Mouse (Mus musculus) left cerebral cortex, adult 11 months (tissue): ENCODE measurements at regions not wholly inside any gene's neighbourhood (a gene's known extent, or its start where the extent isn't known, plus 50 kb on each side); places are given as distances from the start of the nearest gene placed in this dataset.

Source experiments
- DNase-seq: peaks from one replicate; pipeline ENCODE4 v3.0.0; 2022; ENCODE audit warnings: low spot score

DNA sequence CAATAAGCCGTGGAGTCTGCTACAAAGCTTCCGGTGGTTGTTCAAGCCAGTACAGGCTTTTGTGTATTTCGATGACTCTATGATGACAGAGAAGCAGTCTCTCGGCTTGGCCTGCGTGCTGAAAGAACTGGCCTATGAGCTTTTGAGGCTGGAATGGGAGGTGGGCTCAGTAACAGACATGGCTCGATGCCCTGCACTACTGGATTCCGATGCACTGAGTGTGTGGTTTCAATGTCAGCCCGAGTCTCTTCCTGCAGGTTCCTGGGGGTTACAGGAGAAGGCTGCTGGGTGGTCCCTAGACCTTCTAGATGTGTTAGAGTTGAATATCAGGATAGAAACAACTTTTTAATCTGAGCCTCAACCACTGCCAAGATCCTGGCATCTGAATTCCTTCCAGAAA lies 53.2 kb downstream of the Gm815 start:
- no peak for DNase-seq

- DNase-seq, result no peak
Measured at GRCm38 (mm10) chr19:26944006-26944405, 58.3 kb downstream of the Gm815 start.

DNA sequence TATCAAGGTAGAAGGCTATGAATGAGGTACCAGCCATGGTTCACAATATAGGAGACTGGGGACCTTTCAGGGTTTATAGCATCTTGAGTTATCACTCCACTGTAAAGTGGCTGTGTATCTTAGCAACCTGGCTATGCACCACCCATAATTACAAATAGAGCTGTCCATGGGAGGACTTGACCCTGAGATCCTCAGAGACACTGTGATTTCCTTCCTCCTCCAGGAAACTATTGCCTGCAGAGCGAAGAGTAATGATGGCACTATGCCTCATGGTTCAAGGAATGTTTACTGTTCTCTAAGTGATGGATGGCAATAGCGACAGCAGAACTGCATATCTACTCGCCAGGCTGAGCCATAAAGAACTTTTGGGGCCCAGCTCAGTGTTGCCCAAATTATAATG lies 60.9 kb downstream of the Gm815 start:
- DNase-seq, result no peak

DNA sequence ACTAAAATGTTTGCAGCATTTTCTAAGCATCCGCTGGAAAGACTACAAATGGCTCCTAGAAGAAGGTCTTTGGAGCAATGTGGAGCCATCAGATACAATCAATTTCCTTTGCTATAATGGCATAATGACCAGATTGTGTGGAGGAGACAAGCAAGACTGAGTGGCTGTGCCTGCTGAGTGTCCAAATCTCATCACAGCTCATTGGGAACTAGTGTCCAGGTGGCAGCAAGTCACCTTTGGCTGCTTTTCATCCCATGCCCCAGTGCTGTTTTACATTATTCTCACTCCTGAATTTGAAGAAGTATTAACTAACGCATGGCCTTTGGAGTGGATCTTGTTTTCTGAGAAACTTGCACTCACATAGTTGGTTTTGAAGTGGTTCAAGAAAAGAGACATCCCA lies 62.8 kb downstream of the Gm815 start:
- no peak for DNase-seq

DNA sequence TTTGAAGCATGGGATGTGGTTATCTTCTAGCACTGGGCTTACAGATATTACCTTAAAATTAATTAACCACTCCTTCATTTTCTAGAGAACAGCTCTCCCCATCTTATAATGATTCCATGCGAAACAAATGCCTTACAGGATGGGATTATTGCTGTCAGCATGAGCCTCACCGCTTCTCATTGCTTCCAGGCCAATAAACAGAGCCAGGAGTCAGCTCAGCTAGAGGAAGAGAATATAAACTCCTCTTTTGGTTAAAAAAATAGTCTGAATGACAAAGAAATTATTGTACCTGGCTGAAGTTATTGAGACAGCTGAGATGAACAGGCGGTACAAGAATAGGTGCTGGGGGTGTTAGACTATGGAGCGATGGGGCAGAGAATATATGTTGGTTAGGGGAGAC lies 63.5 kb downstream of the Gm815 start:
- no peak for DNase-seq

DNA sequence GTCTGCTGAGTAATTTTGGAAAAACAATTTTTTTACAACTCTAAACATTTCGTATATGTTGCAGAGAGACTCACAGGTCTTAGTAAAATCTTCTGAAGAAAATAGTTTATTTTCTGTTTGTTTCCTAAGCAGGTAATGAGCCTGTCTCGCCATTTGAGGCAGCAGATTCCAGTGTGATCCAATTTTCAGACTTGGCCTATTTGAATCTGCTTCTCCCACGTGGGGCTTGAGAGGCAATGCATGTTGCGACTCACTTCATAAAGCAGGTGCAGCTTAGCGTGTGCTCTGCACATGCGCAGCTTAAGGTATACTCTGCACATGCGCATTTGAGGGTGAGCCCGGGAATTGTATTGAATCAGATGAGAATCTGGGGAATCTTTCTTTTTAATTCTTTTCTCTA lies 67.7 kb downstream of the Gm815 start:
- no peak for DNase-seq

DNA sequence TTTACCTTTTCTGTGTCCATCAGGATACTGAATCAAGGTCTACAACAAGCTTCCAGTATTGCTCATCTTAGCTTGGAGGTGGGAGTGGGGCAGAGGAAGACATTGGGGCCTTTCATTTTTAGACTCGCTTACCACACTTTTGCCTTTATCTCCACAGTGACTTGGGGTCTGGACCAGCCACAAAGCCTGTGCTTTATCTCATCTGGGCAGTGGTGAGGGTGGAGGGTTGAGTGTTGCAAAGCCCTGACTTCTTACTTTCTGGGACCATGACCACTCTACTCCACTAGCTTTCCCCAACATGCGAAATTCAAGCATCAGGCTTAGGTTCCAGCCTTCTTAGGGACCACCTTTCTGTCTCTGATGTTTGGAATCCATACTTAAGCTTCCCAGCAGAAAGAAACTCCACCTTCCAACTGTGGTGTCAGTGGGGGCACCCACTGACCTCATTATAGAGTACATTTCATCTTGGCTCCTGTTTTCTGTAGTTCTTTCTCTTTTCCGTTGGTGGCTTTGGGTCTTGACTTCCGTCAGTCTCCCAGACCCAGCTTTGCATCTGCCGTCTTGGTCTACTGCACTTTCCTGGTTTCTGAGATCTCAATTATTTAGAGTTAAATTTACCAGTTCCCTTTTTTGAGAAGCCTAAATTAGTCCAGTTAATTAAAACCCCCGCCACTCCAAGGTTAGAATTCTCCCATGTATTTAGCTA lies 80.5 kb downstream of the Gm815 start:
- no peak for DNase-seq

GRCm38 (mm10) chr19:26973058-26973457 lies 87.4 kb downstream of the Gm815 start:
- DNase-seq, result no peak

DNA sequence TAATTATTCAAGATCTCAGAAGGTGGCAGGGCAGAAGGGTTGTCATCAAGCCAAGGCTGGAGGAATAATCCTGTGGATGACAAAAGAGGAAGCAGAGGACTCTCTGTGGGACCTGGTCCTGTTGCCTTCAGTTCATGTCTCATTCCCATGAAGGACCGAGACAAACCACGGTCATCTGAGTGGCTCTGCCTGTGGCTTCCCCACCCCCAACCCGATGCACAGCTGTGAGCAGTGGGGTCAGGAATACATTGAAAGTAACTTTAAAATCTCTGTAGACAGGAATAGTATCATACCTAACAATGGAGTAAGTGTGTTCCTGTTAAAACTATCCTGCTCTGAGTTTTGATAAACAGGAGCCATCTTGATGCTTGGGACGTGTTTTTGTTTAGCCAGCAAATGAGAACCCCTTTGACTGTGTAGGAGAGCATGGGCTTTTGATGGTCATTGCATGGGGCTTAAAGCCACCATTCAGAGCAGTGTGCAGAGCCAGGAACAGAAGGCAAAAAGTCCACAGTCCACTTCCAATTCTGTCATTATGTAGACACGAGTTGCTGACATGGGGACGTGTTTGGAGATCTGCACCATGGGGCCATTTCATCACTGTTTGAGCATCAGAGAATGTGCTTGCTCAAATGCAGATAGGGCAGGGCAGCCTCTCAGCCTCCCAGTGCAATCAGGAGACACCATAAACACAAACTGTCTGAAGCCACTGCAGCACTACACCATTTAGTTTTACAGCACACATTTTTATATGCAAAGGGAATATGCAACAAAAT lies 88.3 kb downstream of the Gm815 start:
- DNase-seq, result no peak

- DNase-seq, result no peak
Measured at GRCm38 (mm10) chr19:26974576-26975204, 89.0 kb downstream of the Gm815 start.

DNA sequence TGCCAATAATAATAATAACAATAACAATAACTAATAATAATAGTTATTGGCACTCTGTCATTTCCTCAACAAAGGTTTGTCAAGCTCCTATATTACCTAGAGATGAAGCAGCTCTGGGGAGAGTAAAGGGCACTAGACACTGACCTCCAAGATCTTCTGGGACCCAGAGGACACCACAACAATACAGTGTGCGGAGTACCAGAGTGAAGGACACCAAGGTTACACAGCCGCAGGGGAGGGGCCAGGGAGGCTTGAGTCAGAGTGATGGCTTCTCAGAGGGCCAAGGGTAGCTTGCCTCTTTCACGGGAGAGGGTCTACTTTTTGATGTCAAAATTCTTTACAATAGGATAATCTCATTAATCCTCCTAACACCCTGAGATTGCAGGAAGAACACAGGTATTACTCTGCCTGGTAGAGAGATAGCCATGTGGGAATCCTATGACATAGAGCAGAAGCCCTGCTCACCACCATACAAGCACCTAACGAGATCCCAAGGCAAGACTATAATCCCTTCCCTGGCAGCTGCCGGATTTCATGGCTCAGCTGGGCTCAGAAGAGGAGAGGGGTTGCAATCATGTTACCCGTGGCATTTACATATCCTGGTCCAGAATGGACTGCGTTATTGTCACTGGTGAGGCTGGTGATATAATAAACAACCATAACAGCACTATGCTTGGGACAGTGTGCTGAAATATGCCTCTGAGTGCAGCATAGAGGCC lies 91.1 kb downstream of the Gm815 start:
- no peak for DNase-seq

- DNase-seq, result no peak
Measured at GRCm38 (mm10) chr19:26977887-26978639, 92.4 kb downstream of the Gm815 start.

- no peak for DNase-seq
Measured at GRCm38 (mm10) chr19:26978640-26979007, 92.9 kb downstream of the Gm815 start.

- DNase-seq, result no peak
Measured at GRCm38 (mm10) chr19:26979322-26979721, 93.6 kb downstream of the Gm815 start.

- DNase-seq, result no peak
Measured at GRCm38 (mm10) chr19:26986672-26987071, 101.0 kb downstream of the Gm815 start.

GRCm38 (mm10) chr19:26987197-26987596 lies 101.5 kb downstream of the Gm815 start:
- no peak for DNase-seq

DNA sequence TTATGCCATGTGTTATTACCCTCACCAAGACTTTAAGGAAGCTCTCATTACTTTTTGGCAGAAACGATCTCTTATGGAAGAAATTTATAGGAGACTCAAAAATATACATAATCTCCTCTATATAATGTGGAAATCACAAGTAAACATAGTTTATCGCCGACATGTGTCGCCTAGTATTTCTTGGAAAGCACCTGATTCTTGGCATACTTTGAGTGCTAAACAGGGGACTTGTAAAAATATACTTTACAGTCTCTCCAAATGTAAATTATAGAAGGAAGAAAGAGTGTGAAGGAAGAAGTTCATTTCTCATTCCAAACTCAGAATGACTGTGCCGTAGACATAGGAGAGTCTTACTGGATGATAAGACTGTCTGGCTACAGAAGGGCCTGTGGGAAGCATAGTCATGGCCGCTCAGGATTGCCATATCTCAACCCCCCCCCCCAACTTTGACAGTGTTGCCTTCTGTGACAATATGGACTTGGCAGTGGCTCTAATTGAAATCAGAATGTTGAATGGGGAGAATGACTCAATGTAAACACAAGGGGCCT lies 102.3 kb downstream of the Gm815 start:
- no peak for DNase-seq

- DNase-seq, result no peak
Measured at GRCm38 (mm10) chr19:26994586-26995352, 109.1 kb downstream of the Gm815 start.

DNA sequence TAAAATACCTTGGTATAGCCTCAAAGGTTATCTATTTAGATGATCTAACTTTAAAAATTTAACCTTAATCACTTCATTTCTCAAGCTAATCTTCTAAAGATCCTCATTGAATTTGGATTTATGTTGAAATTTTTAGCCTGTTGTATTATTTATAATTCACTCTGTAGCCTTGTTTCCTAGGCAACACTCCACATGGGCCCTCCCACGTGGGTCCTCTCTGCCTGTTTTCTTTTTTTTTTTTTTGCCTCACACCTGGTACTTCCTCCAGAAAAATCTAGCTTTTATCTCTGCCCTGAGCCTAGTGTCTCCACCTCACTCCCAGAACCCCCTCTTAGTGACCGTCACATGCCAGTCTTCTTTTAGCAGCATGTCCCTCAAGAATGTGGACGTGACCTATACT lies 113.9 kb downstream of the Gm815 start:
- DNase-seq, result no peak

GRCm38 (mm10) chr19:27021930-27022329 lies 136.2 kb downstream of the Gm815 start:
- DNase-seq, result peak; percentile 18

DNA sequence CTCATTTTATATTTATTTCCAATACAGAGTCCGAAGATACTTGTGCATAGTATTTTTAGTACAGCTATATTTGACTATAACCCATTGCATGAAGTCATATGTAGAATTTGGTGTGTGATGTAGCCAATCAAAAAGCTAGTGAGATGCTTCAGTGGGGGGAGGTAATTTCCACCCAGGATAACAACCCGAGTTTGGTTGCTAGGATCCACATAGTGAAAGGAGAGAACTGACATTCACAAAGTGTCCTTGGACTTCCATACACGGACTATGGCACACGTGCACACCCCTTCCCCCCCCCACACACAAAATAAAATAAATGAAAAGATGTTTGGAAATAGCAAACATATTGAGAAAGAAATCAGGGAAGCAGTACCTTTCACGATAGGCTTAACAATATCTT lies 137.2 kb downstream of the Gm815 start:
- no peak for DNase-seq
